Mouse (Mus musculus): ENCODE data around the gene Gm17387.

DNA sequence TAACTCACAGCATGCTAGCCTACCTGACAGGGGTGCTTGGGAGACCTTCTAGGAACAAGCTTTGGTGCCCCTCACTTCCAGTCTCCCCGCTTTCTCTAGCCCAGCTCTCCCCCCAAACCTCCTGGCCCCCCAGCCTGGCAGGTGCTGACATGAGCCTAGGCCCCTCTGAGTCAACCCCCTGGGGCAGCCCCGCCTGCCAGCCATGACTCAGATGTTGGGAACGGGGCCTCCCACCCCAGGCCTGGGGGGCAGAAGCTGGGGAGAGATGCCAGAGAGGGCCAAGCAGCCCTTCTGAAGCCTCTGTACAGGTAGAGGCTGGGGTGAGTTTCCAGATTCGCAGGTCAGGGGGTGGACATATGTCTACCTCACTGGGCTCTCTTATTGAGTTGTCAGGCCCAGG is 49.9 kb downstream of the Gm17387 start:
- TF ChIP-seq CTCF (IDR thresholded peaks at IDR 0.05; ENCODE audit: borderline replicate concordance, extremely low read depth, insufficient read depth, insufficient read length) = no peak
- TF ChIP-seq POLR2A (IDR thresholded peaks at IDR 0.05; ENCODE audit: borderline replicate concordance, extremely low read depth, insufficient read depth, insufficient read length, poor library complexity, severe bottlenecking) = no peak
